Mouse (Mus musculus): ENCODE data around the gene Sema4b. TPM values are rescaled to one million over a fixed set of nuclear protein-coding genes. Genes with fewer than 3 reads are reported as not detected.
A peak's percentile ranks its signal among the peaks of the same experiment; 100 is the strongest.

Gene Sema4b
- total and polyA plus RNA-seq, 3 experiments, result 1.5 to 9.4 (median 6.7) TPM

DNA sequence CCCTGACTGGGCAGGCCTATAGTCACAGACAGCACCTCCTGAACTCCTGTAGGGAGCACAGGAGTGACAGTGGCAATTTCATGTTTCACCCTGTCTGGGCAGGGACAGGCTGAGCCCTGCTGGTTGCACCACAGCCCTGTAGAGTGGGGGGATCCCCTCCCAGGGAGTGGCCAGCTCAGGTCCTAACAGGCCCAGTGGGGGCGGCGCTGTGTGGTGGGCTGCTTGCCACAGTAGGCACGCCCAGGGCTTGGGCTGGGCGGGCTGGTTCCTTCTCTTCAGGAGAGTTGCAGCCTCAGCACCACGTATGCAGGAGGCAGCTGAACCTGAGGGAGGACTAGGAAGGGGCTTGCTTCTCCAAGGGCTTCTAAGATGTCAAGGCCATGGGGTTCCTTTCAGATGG is 4.8 kb downstream of the Sema4b start:
- Histone ChIP-seq H3K79me2 (replicated peaks; ENCODE audit: control insufficient read depth, extremely low read depth, insufficient read depth, poor library complexity, severe bottlenecking) (no peaks in the 10 kb centered on the region), H3K27ac (ENCODE audit: insufficient read depth, low read depth) (peak overlapping the region; percentile 99), H3K9ac (ENCODE audit: insufficient read depth, low read depth) (peak overlapping the region; percentile 43; the same call in 1 of the 2 replicates), H3K4me1 (ENCODE audit: control insufficient read depth in 1 of 2, insufficient read depth in 2 of 2) (peaks cover 28 to 64% of the 10 kb centered on the region in 2 experiments), H3K27me3 (replicated peaks) (peaks cover 3% of the 10 kb centered on the region), H3K36me3 (replicated peaks in 1 of 2; ENCODE audit: control insufficient read depth in 1 of 2, insufficient read depth in 1 of 2, low read length in 1 of 2) (no peaks in the 10 kb centered on the region), H3K4me3 (replicated peaks in 1 of 3; ENCODE audit: low read depth in 2 of 3, low read length in 2 of 3, poor library complexity in 1 of 3) (no peak overlapping the region), H3K4me2 (ENCODE audit: insufficient read depth, low read depth, poor library complexity, severe bottlenecking) (peak overlapping the region; percentile 97), H3K9me3 (replicated peaks; ENCODE audit: low read length) (no peaks in the 10 kb centered on the region)
- TF ChIP-seq POLR2A (IDR thresholded peaks at IDR 0.05; ENCODE audit: low read depth, low read length), result peak; percentile 55
- TF ChIP-seq PAX5 (IDR thresholded peaks at IDR 0.05; ENCODE audit: low read length), result no peak
- TF ChIP-seq EP300 (IDR thresholded peaks at IDR 0.05; ENCODE audit: low read length), result no peak; the same call in 1 of the 2 replicates
- TF ChIP-seq HCFC1 (IDR thresholded peaks at IDR 0.05; ENCODE audit: low read depth, low read length), result no peak
- TF ChIP-seq IRF4 (IDR thresholded peaks at IDR 0.05; ENCODE audit: low read depth, low read length), result peak; percentile 61
- TF ChIP-seq TCF12 (IDR thresholded peaks at IDR 0.05; ENCODE audit: low read depth, low read length), result peak; percentile 82; the same call in 1 of the 2 replicates
- TF ChIP-seq NRF1 (IDR thresholded peaks at IDR 0.05; ENCODE audit: low read depth, low read length), result peak; percentile 43; the same call in 1 of the 2 replicates
- TF ChIP-seq KAT2A (IDR thresholded peaks at IDR 0.05; ENCODE audit: insufficient replicate concordance, low read length), result no peak
- TF ChIP-seq MYC (IDR thresholded peaks at IDR 0.05; ENCODE audit: low read depth, low read length), result no peak
- no peak for TF ChIP-seq UBTF (IDR thresholded peaks at IDR 0.05; ENCODE audit: low read depth, low read length)
- TF ChIP-seq NELFE (IDR thresholded peaks at IDR 0.05; ENCODE audit: low read depth, low read length), result no peak
- TF ChIP-seq JUND (conservative IDR thresholded peaks at IDR 0.05; ENCODE audit: low read depth, low read length), result no peak
- TF ChIP-seq USF1 (IDR thresholded peaks at IDR 0.05; ENCODE audit: low read depth, low read length), result no peak
- TF ChIP-seq BHLHE40 (IDR thresholded peaks at IDR 0.05; ENCODE audit: low read depth, low read length), result peak; percentile 63; the same call in 1 of the 2 replicates
- TF ChIP-seq SIN3A (IDR thresholded peaks at IDR 0.05; ENCODE audit: low read length), result no peak
- TF ChIP-seq MXI1 (IDR thresholded peaks at IDR 0.05; ENCODE audit: low read depth, low read length), result peak; percentile 21; the same call in 1 of the 2 replicates
- peak; percentile 90 for TF ChIP-seq CHD1 (IDR thresholded peaks at IDR 0.05; ENCODE audit: low read depth, low read length)
- no peak for TF ChIP-seq JUN (IDR thresholded peaks at IDR 0.05; ENCODE audit: insufficient read depth, low read depth, low read length)
- no peak; the same call in none of the 2 replicates for TF ChIP-seq SMC3 (IDR thresholded peaks at IDR 0.05; ENCODE audit: low read depth, low read length)
- no peak for TF ChIP-seq GABPA (IDR thresholded peaks at IDR 0.05; ENCODE audit: insufficient replicate concordance, low read depth, low read length)
- peak; percentile 32; the same call in 1 of the 2 replicates for TF ChIP-seq MAX (IDR thresholded peaks at IDR 0.05; ENCODE audit: low read length)
- TF ChIP-seq POLR2AphosphoS2 (IDR thresholded peaks at IDR 0.05; ENCODE audit: low read depth, low read length), result no peak
- TF ChIP-seq ZMIZ1 (IDR thresholded peaks at IDR 0.05; ENCODE audit: low read depth, low read length), result peak; percentile 42
- TF ChIP-seq TBP (conservative IDR thresholded peaks at IDR 0.05; ENCODE audit: low read depth, low read length), result 0 out of 2 replicates have a peak, but pooled peaks have one; percentile 14
- TF ChIP-seq ZKSCAN1 (IDR thresholded peaks at IDR 0.05; ENCODE audit: borderline replicate concordance, low read depth, low read length), result no peak
- 0 out of 2 replicates have a peak, but pooled peaks have one; percentile 65 for TF ChIP-seq MAZ (IDR thresholded peaks at IDR 0.05; ENCODE audit: low read depth, low read length)
- TF ChIP-seq ETS1 (conservative IDR thresholded peaks at IDR 0.05; ENCODE audit: low read depth, low read length), result no peak; the same call in 1 of the 2 replicates
- TF ChIP-seq RCOR1 (conservative IDR thresholded peaks at IDR 0.05; ENCODE audit: low read depth, low read length), result no peak
- no peak for TF ChIP-seq ZNF384 (IDR thresholded peaks at IDR 0.05; ENCODE audit: low read depth, low read length)
- TF ChIP-seq RAD21 (IDR thresholded peaks at IDR 0.05; ENCODE audit: low read depth, low read length), result peak; percentile 8
- no peak for TF ChIP-seq E2F4 (IDR thresholded peaks at IDR 0.05; ENCODE audit: insufficient replicate concordance, low read depth, low read length)
- TF ChIP-seq MAFK (IDR thresholded peaks at IDR 0.05; ENCODE audit: insufficient replicate concordance, low read length), result peak; percentile 49; the same call in 1 of the 2 replicates
- TF ChIP-seq USF2 (conservative IDR thresholded peaks at IDR 0.05; ENCODE audit: low read depth, low read length), result no peak
- TF ChIP-seq MEF2A (IDR thresholded peaks at IDR 0.05; ENCODE audit: borderline replicate concordance, low read depth, low read length), result peak; percentile 85
- TF ChIP-seq CHD2 (IDR thresholded peaks at IDR 0.05; ENCODE audit: low read length), result no peak
- peak; percentile 44; the same call in 1 of the 2 replicates for TF ChIP-seq ELF1 (IDR thresholded peaks at IDR 0.05; ENCODE audit: low read depth, low read length)
- no peak for TF ChIP-seq ZC3H11A (IDR thresholded peaks at IDR 0.05; ENCODE audit: low read depth, low read length)
- TF ChIP-seq CTCF (conservative IDR thresholded peaks at IDR 0.05 in 1 of 2, IDR thresholded peaks at IDR 0.05 in 1 of 2; ENCODE audit: low read depth in 2 of 2, low read length in 2 of 2), result 0 out of 4 replicates have a peak, but pooled peaks of 1 of the 2 experiments have one; percentile 9
- DNase-seq (ENCODE audit: extremely low read depth), result peak; percentile 85
- in situ Hi-C loops (cut with MboI; ENCODE audit: low pct_ligation_motif_present, low pct_unique_long_range_greater_than_20kb, low sequenced_read_pairs), result no loop called here
- dilution Hi-C loops (cut with MboI; ENCODE audit: extremely low pct_ligation_motif_present, extremely low pct_unique_long_range_greater_than_20kb, low sequenced_read_pairs), result no loop called here
